Mouse (Mus musculus) intestine, postnatal 0 days (tissue): ENCODE measurements around the gene Efcab11. TPM values are rescaled to one million over a fixed set of nuclear protein-coding genes. Genes with fewer than 3 reads are reported as not detected.

Experiments
- ATAC-seq: fragments of 200-750 bp; cut with Nextera tagmentation; 2 replicates; pipeline ENCODE4 v1.8.0; 2017; ENCODE audit warnings: mild to moderate bottlenecking, moderate TSS enrichment, moderate library complexity
- H3K27ac ChIP-seq: fragments of 300-500 bp; sonication (generic); 2 replicates; pipeline ENCODE4 v1.5.1; 2014; ENCODE audit warnings: mild to moderate bottlenecking, low read depth, low read length, moderate library complexity
- H3K27me3 ChIP-seq: fragments of 300-500 bp; sonication (generic); replicated peaks from 2 replicates; pipeline ENCODE4 v1.6.1; 2014; ENCODE audit warnings: low read length, mixed read lengths; ENCODE audit not compliant: control insufficient read depth, insufficient read depth
- H3K36me3 ChIP-seq: fragments of 300-500 bp; sonication (generic); 2 replicates; pipeline ENCODE4 v1.6.1; 2014; ENCODE audit warnings: mild to moderate bottlenecking, moderate library complexity; ENCODE audit not compliant: control insufficient read depth, insufficient read depth
- H3K4me1 ChIP-seq: fragments of 300-500 bp; sonication (generic); replicated peaks from 2 replicates; pipeline ENCODE4 v1.6.1; 2014; ENCODE audit warnings: antibody characterized with exemption, low read length, mixed read lengths; ENCODE audit not compliant: control insufficient read depth, insufficient read depth
- H3K4me2 ChIP-seq: fragments of 300-500 bp; sonication (generic); replicated peaks from 2 replicates; pipeline ENCODE4 v1.6.1; 2014; ENCODE audit warnings: low read depth, mild to moderate bottlenecking, moderate library complexity
- H3K4me3 ChIP-seq: fragments of 300-500 bp; sonication (generic); 2 replicates; pipeline ENCODE4 v1.5.1; 2014; ENCODE audit warnings: low read depth, low read length
- H3K9ac ChIP-seq: fragments of 300-500 bp; sonication (generic); 2 replicates; pipeline ENCODE4 v1.6.1; 2014; ENCODE audit warnings: mild to moderate bottlenecking, low read depth, low read length
- H3K9me3 ChIP-seq: fragments of 300-500 bp; sonication (generic); 2 replicates; pipeline ENCODE4 v1.6.1; 2016; ENCODE audit warnings: mixed run types; ENCODE audit not compliant: control insufficient read depth
- CTCF ChIP-seq: sonication (generic); IDR thresholded peaks from 2 replicates; pipeline ENCODE4 v1.5.1; 2016; ENCODE audit warnings: low read depth, mild to moderate bottlenecking, control low read depth, antibody characterized with exemption, moderate library complexity
- WGBS: fragments of 180-500 bp; shearing (Covaris S2); extraction: QIAGEN DNeasy Blood & Tissue Kit; methylation state at CpG from one replicate; pipeline ENCODE4 v1.1.7; 2014; 5-methylcytosine and 5-hydroxymethylcytosine counted together
- polyA plus RNA-seq: library from polyadenylated mRNA; unstranded; fragments of >200 nt; fragmentation: Nextera tagmentation; extraction: Ambion mirVana; gene quantifications from 2 replicates; pipeline ENCODE4 v1.2.1, GENCODE M21; 2015

Gene Efcab11
- polyA plus RNA-seq, 1 experiment from 2014 or later = 3.2 TPM

DNA sequence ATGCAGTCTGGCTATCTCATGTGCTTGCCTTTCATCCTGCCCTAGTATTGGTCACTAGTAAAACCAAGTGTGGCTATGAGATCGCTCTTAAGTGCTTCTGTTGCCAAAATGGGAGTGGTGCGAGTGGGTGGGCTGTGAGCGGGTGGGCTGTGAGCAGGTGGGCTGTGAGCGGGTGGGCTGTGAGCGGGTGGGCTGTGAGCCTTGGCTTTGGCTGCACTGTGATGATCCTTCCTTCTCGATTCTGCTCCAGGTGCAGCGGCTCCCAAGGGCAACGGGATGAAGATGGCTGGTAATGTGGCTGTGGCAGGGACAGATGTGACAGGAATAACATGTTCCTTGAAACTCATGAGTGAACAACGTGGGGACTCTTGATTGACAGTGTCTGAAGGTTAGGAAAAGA lies 128.0 kb downstream of the Efcab11 start:
- no peak overlapping the region for H3K9ac ChIP-seq
- ATAC-seq = no peak
- H3K4me2 ChIP-seq = no peak overlapping the region
- no peaks in the 10 kb centered on the region for H3K36me3 ChIP-seq
- TF ChIP-seq CTCF = no peak
- H3K9me3 ChIP-seq = no peaks in the 10 kb centered on the region
- WGBS = 92% methylated on average over 9 of the region's 9 CpGs
- H3K27me3 ChIP-seq = no peaks in the 10 kb centered on the region
- H3K4me1 ChIP-seq = no peaks in the 10 kb centered on the region
- no peak overlapping the region for H3K4me3 ChIP-seq
- H3K27ac ChIP-seq = no peak overlapping the region

DNA sequence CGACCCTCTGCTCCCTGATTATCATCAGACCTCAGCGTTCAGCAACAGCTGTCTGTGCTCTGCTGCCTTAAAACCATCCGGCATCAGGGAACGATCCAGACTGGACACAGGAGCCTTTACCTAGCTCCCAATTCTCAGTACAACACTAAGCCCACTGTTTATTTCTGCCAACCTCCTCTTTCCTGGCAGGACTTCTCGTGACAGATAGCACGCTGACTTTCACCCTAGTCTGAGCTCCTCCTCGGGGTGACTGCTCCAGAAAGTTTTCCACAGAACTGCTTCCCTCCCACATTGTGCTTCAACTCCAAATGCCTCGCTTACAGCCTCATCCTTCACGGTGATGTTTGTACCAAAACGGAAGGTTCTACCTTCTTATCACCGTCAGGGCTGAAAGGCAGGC lies 131.3 kb downstream of the Efcab11 start:
- no peak for TF ChIP-seq CTCF
- Histone ChIP-seq H3K4me2 (no peak overlapping the region), H3K4me1 (no peaks in the 10 kb centered on the region), H3K4me3 (no peak overlapping the region), H3K9me3 (no peaks in the 10 kb centered on the region), H3K36me3 (no peaks in the 10 kb centered on the region), H3K9ac (no peak overlapping the region), H3K27me3 (no peaks in the 10 kb centered on the region), H3K27ac (no peak overlapping the region)
- WGBS = 69% methylated on average over 11 of the region's 11 CpGs
- ATAC-seq = no peak

DNA sequence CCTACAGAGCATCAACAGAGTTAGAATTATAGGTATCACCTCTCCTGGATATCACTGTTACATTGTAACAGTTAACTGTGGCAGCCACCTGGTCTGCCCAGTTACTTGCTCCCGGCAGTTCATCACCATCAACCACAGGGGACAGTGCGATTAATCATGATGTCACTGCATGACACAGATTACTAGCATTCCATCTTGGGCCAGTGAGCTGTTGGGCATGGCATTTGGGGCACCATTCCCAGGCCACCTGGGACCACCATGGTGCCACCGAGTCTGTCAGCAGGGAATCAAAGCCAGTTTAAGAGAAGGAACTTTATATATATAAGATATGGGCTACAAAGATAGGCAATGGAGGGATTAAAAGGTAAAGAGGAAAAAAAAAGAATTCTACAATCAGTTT lies 134.8 kb downstream of the Efcab11 start:
- no peak overlapping the region for H3K4me2 ChIP-seq
- H3K27ac ChIP-seq = no peak overlapping the region
- H3K9ac ChIP-seq = no peak overlapping the region
- no peak overlapping the region for H3K4me3 ChIP-seq
- no peaks in the 10 kb centered on the region for H3K36me3 ChIP-seq
- H3K9me3 ChIP-seq = no peaks in the 10 kb centered on the region
- H3K27me3 ChIP-seq = no peaks in the 10 kb centered on the region
- 72% methylated on average over 3 of the region's 3 CpGs for WGBS
- no peaks in the 10 kb centered on the region for H3K4me1 ChIP-seq
- no peak for ATAC-seq
- no peak for TF ChIP-seq CTCF

DNA sequence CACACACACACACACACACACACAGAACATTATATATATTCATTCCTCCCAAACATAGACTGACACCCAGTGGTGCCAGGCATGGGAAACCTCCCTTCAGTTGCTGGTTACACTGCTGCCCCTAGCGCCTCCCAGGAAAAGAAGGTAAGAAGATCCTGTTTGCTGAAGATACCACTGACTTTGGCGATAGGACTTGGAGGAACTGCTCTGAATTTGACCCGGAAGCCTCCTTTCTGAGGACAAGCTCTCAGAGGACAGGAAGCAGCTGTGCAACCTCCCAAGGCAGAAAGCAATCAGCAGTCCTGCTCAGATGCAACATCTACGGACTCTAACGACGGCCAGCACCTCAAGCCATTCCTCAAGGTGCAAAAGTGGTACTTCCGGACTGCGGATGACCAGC lies 142.6 kb downstream of the Efcab11 start:
- Histone ChIP-seq H3K9ac (no peak overlapping the region), H3K27me3 (no peaks in the 10 kb centered on the region), H3K4me3 (no peak overlapping the region), H3K4me2 (no peak overlapping the region), H3K4me1 (no peaks in the 10 kb centered on the region), H3K9me3 (no peaks in the 10 kb centered on the region), H3K36me3 (no peaks in the 10 kb centered on the region), H3K27ac (no peak overlapping the region)
- no peak for ATAC-seq
- TF ChIP-seq CTCF = peak; percentile 40
- 66% methylated on average over 8 of the region's 8 CpGs for WGBS

DNA sequence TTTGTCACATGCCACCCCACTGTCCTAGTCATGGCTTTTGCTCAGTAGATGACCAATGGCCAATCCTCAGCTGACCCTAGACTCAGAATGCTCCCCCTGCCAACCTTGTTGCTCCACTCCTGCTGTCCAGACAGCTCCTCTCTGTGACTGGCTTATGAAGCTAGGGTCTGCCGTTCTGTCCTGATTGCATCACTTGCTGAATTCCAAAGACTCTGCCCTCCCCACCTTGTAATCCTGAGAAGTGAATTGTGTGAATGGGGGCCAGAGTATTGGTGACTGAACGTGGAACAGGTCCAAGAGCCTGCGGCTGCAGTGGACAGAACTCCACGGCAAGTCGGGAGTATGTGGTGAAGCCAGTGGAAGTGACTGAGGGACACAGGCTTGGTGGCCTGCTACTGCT lies 145.0 kb downstream of the Efcab11 start:
- H3K27ac ChIP-seq = no peak overlapping the region
- TF ChIP-seq CTCF = no peak
- no peak overlapping the region for H3K4me2 ChIP-seq
- ATAC-seq = no peak
- no peaks in the 10 kb centered on the region for H3K9me3 ChIP-seq
- H3K36me3 ChIP-seq = no peaks in the 10 kb centered on the region
- no peaks in the 10 kb centered on the region for H3K27me3 ChIP-seq
- H3K9ac ChIP-seq = no peak overlapping the region
- 86% methylated on average over 5 of the region's 5 CpGs for WGBS
- no peak overlapping the region for H3K4me3 ChIP-seq
- no peaks in the 10 kb centered on the region for H3K4me1 ChIP-seq

DNA sequence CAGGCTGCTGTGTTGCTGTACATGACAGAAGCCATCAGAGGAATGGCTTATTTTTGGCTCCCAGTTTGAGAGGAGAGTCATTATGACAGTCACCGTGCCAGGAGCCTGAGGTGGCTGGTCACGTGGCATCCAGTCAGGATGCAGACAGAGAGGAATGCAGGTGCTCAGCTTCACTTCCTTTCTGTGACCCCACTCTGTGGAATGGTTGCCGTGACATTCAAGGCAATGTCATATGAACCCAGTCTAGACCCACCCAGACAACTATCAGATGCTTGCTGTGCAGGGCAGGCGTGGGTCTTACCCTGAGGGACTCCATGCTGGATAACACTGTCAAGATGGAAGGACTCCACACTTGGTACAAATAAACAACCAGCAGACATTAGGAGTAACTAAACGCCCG lies 146.0 kb downstream of the Efcab11 start:
- Histone ChIP-seq H3K4me1 (no peaks in the 10 kb centered on the region), H3K36me3 (no peaks in the 10 kb centered on the region), H3K4me3 (no peak overlapping the region), H3K27me3 (no peaks in the 10 kb centered on the region), H3K9me3 (no peaks in the 10 kb centered on the region), H3K9ac (no peak overlapping the region), H3K4me2 (no peak overlapping the region), H3K27ac (no peak overlapping the region)
- 86% methylated on average over 6 of the region's 6 CpGs for WGBS
- no peak for ATAC-seq
- no peak for TF ChIP-seq CTCF

DNA sequence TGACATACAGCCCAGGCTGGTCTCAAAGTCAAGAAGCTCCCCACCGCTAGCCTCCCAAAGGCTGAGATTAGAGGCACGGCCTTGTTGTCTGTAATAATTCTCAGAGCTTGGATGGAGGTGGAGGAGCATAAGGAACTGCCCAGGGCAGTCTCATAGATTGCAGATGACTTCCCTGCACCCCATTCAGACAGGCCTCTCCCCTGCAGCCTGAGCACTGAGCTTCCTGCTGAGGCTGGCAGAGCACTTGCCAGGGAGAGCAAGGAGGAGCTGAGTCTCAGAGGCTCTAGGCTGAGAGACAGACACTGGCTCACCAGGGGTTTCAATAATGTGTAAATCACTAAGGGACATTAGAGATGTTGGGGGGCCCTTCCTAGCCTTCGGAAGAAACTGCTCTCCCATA lies 147.3 kb downstream of the Efcab11 start:
- no peak for ATAC-seq
- Histone ChIP-seq H3K9ac (no peak overlapping the region), H3K9me3 (no peaks in the 10 kb centered on the region), H3K27me3 (no peaks in the 10 kb centered on the region), H3K36me3 (no peaks in the 10 kb centered on the region), H3K4me2 (no peak overlapping the region), H3K4me3 (no peak overlapping the region), H3K4me1 (no peaks in the 10 kb centered on the region), H3K27ac (no peak overlapping the region)
- no peak for TF ChIP-seq CTCF
- WGBS = 68% methylated on average over 3 of the region's 3 CpGs
